Mouse (Mus musculus): ENCODE results near the gene Ntn4. TPM values are rescaled to one million over a fixed set of nuclear protein-coding genes. Genes with fewer than 3 reads are reported as not detected.

Ntn4 gene
- total RNA-seq (2021): 1 to 10 TPM; 9.0 to 9.9 TPM

- intact Hi-C loops (cut with DNase I): no loop called here
- DNase-seq (ENCODE audit: low spot score in 2 of 2): no peak
Observed at GRCm38 (mm10) chr10:93640521-93640952, at the start of gene Ntn4. Gene Ntn4 (plus strand): TSS chr10:93640681.

GRCm38 (mm10) chr10:93592456-93592855, 48.0 kb upstream of the Ntn4 start:
- intact Hi-C loops (cut with DNase I): loop anchor here (5.0 kb wide), 1 partner anchor 185 kb away; no protein-coding TSS in a partner anchor
- DNase-seq (ENCODE audit: low spot score in 2 of 2): no peak

DNA sequence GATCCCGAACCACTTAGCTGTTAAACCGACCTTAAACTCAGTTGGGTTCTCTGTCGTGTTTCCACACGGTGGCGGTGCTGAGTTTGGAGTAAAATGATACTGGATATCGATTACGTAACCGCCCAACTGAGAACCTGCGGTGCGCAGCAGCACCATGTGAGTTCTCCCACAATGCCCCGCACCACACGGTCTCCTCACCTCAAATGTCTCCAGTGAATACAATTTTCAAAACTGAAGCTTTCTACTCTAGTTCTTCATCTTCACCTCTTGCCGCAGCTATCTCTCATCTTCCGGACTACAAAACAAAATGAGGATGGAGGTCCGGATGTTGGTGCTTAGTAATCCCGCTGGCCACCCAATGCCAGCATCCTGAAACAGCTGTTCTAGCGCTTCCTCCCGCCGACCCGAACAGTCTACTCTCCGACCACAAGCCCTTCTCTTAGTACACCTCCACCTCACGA, 46.4 kb upstream of the Ntn4 start:
- intact Hi-C loops (cut with DNase I): loop anchor here (1.0 to 5.0 kb wide), 2 partner anchors 183 to 219 kb away; no protein-coding TSS in a partner anchor
- peak; percentile 88 to 94 for DNase-seq (ENCODE audit: low spot score in 2 of 2)

DNA sequence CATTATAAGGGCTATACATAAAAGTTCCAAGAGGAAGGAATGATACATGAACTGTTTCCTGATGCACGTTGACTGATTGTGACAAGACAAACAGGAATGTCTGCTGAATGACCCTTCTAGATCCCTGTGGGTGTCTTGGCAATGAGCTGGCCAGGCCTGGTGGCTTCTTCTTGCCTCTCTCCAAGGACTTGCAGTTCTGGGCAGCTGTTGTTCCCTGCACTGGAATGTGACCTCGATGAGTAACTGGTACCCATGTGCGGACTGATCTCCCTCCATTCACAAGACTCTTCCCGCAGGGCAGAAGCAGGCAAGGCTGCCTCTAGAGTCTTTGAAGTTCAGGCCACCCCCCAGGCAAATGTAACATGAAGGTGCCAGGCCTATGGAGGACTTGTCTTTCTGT, 44.6 kb upstream of the Ntn4 start:
- no peak for DNase-seq (ENCODE audit: low spot score in 2 of 2)
- intact Hi-C loops (cut with DNase I): no loop called here

GRCm38 (mm10) chr10:93596641-93597040, 43.8 kb upstream of the Ntn4 start:
- intact Hi-C loops (cut with DNase I): no loop called here
- DNase-seq (ENCODE audit: low spot score in 2 of 2): no peak

GRCm38 (mm10) chr10:93602309-93602708, 38.2 kb upstream of the Ntn4 start:
- intact Hi-C loops (cut with DNase I): no loop called here
- DNase-seq (ENCODE audit: low spot score in 2 of 2): no peak

- intact Hi-C loops (cut with DNase I): no loop called here
- DNase-seq (ENCODE audit: low spot score in 2 of 2): no peak
Observed at GRCm38 (mm10) chr10:93603256-93603655, 37.2 kb upstream of the Ntn4 start.

GRCm38 (mm10) chr10:93606326-93606725, 34.2 kb upstream of the Ntn4 start:
- intact Hi-C loops (cut with DNase I): no loop called here
- DNase-seq (ENCODE audit: low spot score in 2 of 2): no peak

GRCm38 (mm10) chr10:93608051-93608450, 32.4 kb upstream of the Ntn4 start:
- intact Hi-C loops (cut with DNase I): no loop called here

DNA sequence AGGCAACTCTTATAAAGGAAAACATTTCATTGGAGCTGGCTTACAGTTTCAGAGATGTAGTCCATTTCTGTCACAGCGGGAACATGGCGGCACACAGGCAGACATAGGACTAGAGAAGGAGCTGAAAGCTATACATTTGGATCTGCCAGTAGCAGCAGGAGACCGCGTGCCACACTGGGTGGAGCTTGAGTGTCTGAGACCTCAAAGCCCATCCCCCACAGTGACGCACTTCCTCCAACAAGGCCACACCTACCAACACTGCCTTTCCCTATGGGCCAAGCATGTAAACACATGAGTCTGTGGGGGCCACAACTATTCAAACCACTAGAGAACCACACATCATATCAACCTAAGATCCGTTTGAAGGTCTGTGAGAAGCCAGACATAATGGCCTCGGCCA, 31.2 kb upstream of the Ntn4 start:
- intact Hi-C loops (cut with DNase I): no loop called here
- DNase-seq (ENCODE audit: low spot score in 2 of 2): no peak

More at GRCm38 (mm10) chr10:93608051-93608450, 32.4 kb upstream of the Ntn4 start:
- no peak for DNase-seq (ENCODE audit: low spot score in 2 of 2)

GRCm38 (mm10) chr10:93610896-93611295, 29.6 kb upstream of the Ntn4 start:
- intact Hi-C loops (cut with DNase I): loop anchor here (1.0 to 5.0 kb wide), 3 partner anchors 151 to 202 kb away; no protein-coding TSS in a partner anchor
- no peak for DNase-seq (ENCODE audit: low spot score in 2 of 2)

DNA sequence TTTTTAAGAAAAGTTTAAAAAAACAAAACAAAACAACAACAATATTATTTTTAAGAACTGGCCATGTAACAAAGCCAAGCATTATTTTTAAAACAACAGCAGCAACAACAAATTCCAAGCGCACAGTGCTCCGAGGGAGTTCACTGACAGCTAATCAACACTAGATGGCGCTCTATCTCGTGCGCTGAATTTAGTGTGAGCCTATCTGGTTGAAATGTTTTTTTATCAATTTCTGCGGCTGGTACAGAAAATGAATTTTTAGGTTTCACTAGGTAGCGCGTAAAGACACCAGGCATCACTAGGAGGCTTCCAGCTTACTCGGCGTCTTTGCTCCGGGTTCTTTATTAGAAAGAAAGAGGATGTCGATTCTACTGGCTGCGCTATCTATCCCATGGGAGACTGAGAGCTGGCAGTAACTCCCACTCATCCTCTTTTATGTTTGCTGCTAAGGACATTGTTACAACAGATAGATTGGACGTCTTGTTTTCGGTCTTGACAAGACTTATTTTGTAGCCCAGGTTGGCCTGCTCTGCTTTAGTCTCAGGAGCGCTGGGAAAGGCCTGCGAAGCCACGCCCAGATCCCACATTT, 29.0 kb upstream of the Ntn4 start:
- DNase-seq (ENCODE audit: low spot score in 2 of 2): peak; percentile 46 to 47
- intact Hi-C loops (cut with DNase I): loop anchor here (1.0 to 5.0 kb wide), 3 partner anchors 151 to 202 kb away; no protein-coding TSS in a partner anchor

DNA sequence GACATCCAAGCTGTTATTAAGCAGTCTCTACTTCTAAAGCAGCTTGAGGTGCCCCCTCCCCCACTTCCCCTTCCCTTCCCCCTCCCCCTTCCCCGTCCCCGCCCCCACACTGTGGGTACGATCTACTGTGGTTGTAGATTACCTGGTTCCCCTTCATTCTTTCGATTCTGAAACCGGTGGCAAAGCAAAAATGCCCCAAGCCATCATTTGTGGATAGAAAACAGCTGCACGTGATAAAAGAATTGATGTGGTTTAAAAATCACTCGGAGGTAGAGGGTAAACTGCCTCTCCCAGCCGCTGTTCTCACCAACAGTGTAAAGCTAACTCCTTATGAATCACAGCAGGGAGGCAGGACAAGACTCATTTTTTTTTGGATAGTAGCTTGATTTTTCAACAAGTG, 25.6 kb upstream of the Ntn4 start:
- intact Hi-C loops (cut with DNase I): loop anchor here (5.0 kb wide), 1 partner anchor 147 kb away; no protein-coding TSS in a partner anchor
- DNase-seq (ENCODE audit: low spot score in 2 of 2): no peak

DNA sequence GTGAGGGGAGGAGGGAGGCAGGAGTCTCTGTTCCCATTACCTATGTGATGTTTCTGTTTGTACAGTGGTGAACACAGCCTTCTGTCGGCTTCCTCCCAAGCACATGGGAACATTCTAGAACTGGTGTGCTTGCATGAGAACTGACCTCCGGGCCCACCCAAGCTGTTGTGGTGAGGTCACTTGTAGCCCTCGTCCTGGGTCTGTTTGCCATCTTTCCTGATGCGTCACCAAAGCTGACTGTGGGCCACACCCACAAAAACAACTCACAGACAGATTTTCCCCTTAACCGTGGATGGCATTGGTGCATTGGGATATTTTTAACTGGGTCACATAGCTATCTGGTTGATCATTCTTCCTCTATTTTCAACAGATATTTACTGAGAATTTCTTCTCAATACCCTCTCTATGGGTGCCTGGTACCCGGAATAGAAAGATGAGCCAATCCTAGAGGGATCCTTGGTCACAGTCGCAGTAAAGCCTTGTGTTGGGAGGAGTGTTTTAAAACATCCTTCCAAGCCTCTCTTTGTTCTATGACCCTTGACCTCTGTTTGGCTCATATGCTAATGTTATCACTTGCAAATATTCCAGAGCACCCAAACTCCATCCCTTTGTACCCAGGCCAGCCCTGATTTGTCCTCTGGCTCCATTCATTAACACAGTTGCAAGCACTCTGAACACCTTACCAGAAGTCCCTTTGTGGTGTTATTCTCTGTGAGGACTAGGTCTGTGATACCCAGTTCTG, 19.9 kb upstream of the Ntn4 start:
- DNase-seq (ENCODE audit: low spot score in 2 of 2): no peak
- intact Hi-C loops (cut with DNase I): no loop called here

DNA sequence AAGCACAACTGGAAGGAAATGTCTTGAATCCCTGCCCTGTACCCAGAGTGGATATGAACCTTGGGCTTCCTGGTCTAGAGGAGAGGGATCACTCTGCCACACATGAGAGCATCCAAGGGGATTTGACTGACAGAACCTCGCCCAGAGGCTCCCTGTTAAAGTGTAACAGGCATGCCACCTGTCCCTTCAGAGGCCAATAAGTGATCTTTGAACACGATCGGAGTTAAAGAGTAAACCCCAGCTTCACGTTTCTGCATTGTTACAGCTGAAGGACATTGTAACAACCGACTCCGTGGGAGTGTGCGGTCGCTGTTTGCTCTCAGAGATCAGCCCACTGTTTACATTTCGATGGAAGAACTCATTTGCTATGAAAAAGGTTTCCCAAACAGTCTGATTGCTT, 16.8 kb upstream of the Ntn4 start:
- intact Hi-C loops (cut with DNase I): no loop called here
- no peak for DNase-seq (ENCODE audit: low spot score in 2 of 2)

DNA sequence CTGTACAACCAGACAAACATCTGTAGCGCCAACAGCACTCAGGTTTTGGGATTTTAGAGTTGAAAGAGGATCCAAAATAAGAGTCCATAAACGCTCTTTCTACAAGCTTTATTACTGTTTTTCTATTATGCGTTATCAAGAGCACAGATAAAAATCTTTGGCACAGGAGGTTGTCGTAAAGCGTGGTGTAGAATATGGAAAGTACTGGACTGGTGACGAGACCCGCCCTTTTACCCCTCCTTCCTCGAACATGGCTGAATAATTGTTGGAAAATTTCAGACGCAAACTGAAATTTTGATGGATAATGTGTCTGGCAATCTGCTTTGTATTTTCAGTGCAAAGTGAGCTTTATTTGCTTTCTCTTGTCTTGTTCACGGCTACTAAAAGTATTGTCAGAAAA, 16.3 kb upstream of the Ntn4 start:
- no peak for DNase-seq (ENCODE audit: low spot score in 2 of 2)
- intact Hi-C loops (cut with DNase I): no loop called here

DNA sequence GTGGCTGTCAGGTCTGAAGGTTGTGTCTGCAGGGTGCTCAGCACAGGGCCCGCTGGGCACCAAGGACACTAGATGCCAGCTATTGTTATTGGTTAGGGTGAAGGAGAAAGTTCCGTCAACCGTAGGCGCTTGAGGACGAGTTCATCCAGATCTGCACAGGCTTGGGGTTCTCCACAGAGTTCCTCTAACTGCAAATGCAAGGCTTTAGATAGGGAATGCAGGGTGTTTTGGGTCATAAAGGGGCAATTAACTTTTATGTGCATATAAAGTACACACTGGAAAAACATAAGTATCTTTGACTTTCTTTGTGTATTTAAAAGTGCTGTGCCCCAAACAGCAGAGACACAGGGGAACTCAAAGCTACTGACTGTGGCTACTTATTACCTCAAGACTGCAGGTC, 10.2 kb upstream of the Ntn4 start:
- DNase-seq (ENCODE audit: low spot score in 2 of 2): no peak
- intact Hi-C loops (cut with DNase I): no loop called here

- intact Hi-C loops (cut with DNase I): no loop called here
- no peak for DNase-seq (ENCODE audit: low spot score in 2 of 2)
Observed at GRCm38 (mm10) chr10:93632086-93632485, 8.4 kb upstream of the Ntn4 start.

GRCm38 (mm10) chr10:93633563-93633962, 6.9 kb upstream of the Ntn4 start:
- peak in 1 of 2 experiments; percentile 48 for DNase-seq (ENCODE audit: low spot score in 2 of 2)
- intact Hi-C loops (cut with DNase I): no loop called here

GRCm38 (mm10) chr10:93633971-93634370, 6.5 kb upstream of the Ntn4 start:
- intact Hi-C loops (cut with DNase I): no loop called here
- no peak for DNase-seq (ENCODE audit: low spot score in 2 of 2)

DNA sequence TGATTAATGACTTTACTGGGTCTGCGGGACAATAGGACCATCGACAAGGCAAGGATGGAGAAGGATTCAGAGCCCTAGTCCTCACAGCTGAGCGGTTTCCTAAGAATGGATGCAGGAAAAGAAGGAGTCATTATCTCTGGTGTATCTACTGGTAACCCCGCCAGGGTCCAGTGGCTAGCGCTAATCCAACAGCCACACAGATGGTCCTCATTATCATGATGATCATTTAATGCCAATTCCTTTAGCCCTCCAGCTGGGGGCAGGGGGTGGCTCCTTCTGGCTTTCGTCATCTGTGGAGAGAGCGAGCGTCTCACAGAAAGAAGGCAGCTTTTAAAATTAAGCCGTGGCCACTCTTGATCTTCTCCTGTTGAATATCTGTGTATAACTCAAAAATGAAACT, 4.5 kb upstream of the Ntn4 start:
- intact Hi-C loops (cut with DNase I): no loop called here
- no peak for DNase-seq (ENCODE audit: low spot score in 2 of 2)

Measured in left cerebral cortex, postnatal 25 days (tissue).